Mouse (Mus musculus) activated CD4-positive, CD25-positive, alpha-beta regulatory T cell (primary cell): ENCODE measurements around the gene Cdk7. TPM values are rescaled to one million over a fixed set of nuclear protein-coding genes. Genes with fewer than 3 reads are reported as not detected.

ENCODE experiments used
- polyA plus RNA-seq, 2 experiments: library from polyadenylated mRNA; unstranded; fragments of 100-300 nt; shearing (Covaris generic); gene quantifications; one replicate each; pipeline ENCODE4 v1.2.1; 2017

The Cdk7 gene
- polyA plus RNA-seq: 10 to 100 TPM; 74.7 to 89.0 TPM

GRCm38 (mm10) chr13:100730861-100731176, at the start of gene Cdk7:
Gene Cdk7, minus strand, starts transcription at chr13:100730939.

GRCm38 (mm10) chr13:100775252-100776055, 44.7 kb upstream of the Cdk7 start, which contains the start of gene Cenph:
Gene Cenph, minus strand, starts transcription at chr13:100775899.

GRCm38 (mm10) chr13:100744036-100744744, 13.5 kb upstream of the Cdk7 start, which contains the start of gene Mrps36:
Gene Mrps36, minus strand, starts transcription at chr13:100744659.

GRCm38 (mm10) chr13:100669291-100670022, 61.3 kb downstream of the Cdk7 start, which contains the start of gene Ccdc125:
Gene Ccdc125, plus strand, starts transcription at chr13:100669717.

Other genes with a start within 250 kb of the Cdk7 start
- 10 to 100 TPM; 44.2 to 46.1 TPM for gene Gtf2h2, start 238.4 kb downstream of the Cdk7 start, polyA plus RNA-seq
- gene Ocln, start 178.2 kb downstream of the Cdk7 start, polyA plus RNA-seq: 1 to 10 TPM in 1 of 2 experiments, not detected in 1; 1.0 TPM
- gene Marveld2, start 114.0 kb downstream of the Cdk7 start, polyA plus RNA-seq: 1 to 10 TPM; 5.5 to 8.4 TPM
- gene Ak6, start 80.0 kb downstream of the Cdk7 start, polyA plus RNA-seq: 100 to 1,000 TPM; 116 to 165 TPM
- 10 to 100 TPM; 19.3 to 21.0 TPM for gene Rad17, start 79.9 kb downstream of the Cdk7 start, polyA plus RNA-seq
- 1 to 10 TPM; 3.3 to 9.9 TPM for gene Taf9, start 79.4 kb downstream of the Cdk7 start, polyA plus RNA-seq
- 10 to 100 TPM; 25.1 to 27.7 TPM for gene Ccdc125, start 61.2 kb downstream of the Cdk7 start, polyA plus RNA-seq
- 100 to 1,000 TPM in 1 of 2 experiments, 10 to 100 TPM in 1; 89.5 to 102 TPM for gene Mrps36, start 13.7 kb upstream of the Cdk7 start, polyA plus RNA-seq
- gene Cenph, start 45.0 kb upstream of the Cdk7 start, polyA plus RNA-seq: 1 to 10 TPM; 7.1 to 8.8 TPM
- gene Ccnb1, start 55.6 kb upstream of the Cdk7 start, polyA plus RNA-seq: 10 to 100 TPM; 21.0 to 26.2 TPM
- 10 to 100 TPM; 48.3 to 52.9 TPM for gene Slc30a5, start 102.5 kb upstream of the Cdk7 start, polyA plus RNA-seq